Mouse (Mus musculus): ENCODE measurements around the gene 4930505A04Rik. TPM values are rescaled to one million over a fixed set of nuclear protein-coding genes. Genes with fewer than 3 reads are reported as not detected.
"Not testable (repeated sequence)": the region's sequence is repeated elsewhere in the genome, so short reads cannot be mapped to it uniquely, and the experiment has no call there.

Gene 4930505A04Rik
- polyA plus RNA-seq, 1 experiment from 2014 or later = not detected

GRCm38 (mm10) chr11:30488183-30488582 lies 16.6 kb upstream of the 4930505A04Rik start:
- Histone ChIP-seq H3K27ac (ENCODE audit: low read depth, low read length) (no peak overlapping the region), H3K27me3 (replicated peaks; ENCODE audit: control insufficient read depth, insufficient read depth, low read length) (no peaks in the 10 kb centered on the region), H3K4me2 (replicated peaks; ENCODE audit: low read depth) (no peak overlapping the region), H3K4me1 (replicated peaks; ENCODE audit: control insufficient read depth, insufficient read depth, low read length) (no peaks in the 10 kb centered on the region), H3K4me3 (ENCODE audit: low read depth, low read length) (no peak overlapping the region), H3K36me3 (ENCODE audit: control insufficient read depth, insufficient read depth) (no peaks in the 10 kb centered on the region), H3K9me3 (ENCODE audit: control insufficient read depth) (no peaks in the 10 kb centered on the region), H3K9ac (ENCODE audit: low read depth, low read length) (no peak overlapping the region)
- WGBS = 82% methylated on average over 10 of the region's 10 CpGs
- TF ChIP-seq CTCF (IDR thresholded peaks at IDR 0.05; ENCODE audit: low read depth) = no peak
- ATAC-seq = no peak

GRCm38 (mm10) chr11:30483286-30483685 lies 11.7 kb upstream of the 4930505A04Rik start:
- Histone ChIP-seq H3K9me3 (ENCODE audit: control insufficient read depth) (no peaks in the 10 kb centered on the region), H3K4me1 (replicated peaks; ENCODE audit: control insufficient read depth, insufficient read depth, low read length) (no peaks in the 10 kb centered on the region), H3K4me3 (ENCODE audit: low read depth, low read length) (no peak overlapping the region), H3K4me2 (replicated peaks; ENCODE audit: low read depth) (no peak overlapping the region), H3K9ac (ENCODE audit: low read depth, low read length) (no peak overlapping the region), H3K27ac (ENCODE audit: low read depth, low read length) (no peak overlapping the region), H3K36me3 (ENCODE audit: control insufficient read depth, insufficient read depth) (no peaks in the 10 kb centered on the region), H3K27me3 (replicated peaks; ENCODE audit: control insufficient read depth, insufficient read depth, low read length) (no peaks in the 10 kb centered on the region)
- no peak for TF ChIP-seq CTCF (IDR thresholded peaks at IDR 0.05; ENCODE audit: low read depth)
- ATAC-seq = no peak
- WGBS = 58% methylated on average over 4 of the region's 4 CpGs

- Histone ChIP-seq H3K27ac (ENCODE audit: low read depth, low read length) (no peak overlapping the region; the same call in 1 of the 2 replicates), H3K4me2 (replicated peaks; ENCODE audit: low read depth) (0 out of 2 replicates have a peak overlapping the region, but pooled peaks have one; percentile 81), H3K36me3 (ENCODE audit: control insufficient read depth, insufficient read depth) (no peaks in the 10 kb centered on the region), H3K9ac (ENCODE audit: low read depth, low read length) (no peak overlapping the region), H3K9me3 (ENCODE audit: control insufficient read depth) (no peaks in the 10 kb centered on the region), H3K4me1 (replicated peaks; ENCODE audit: control insufficient read depth, insufficient read depth, low read length) (0 out of 2 replicates have a peak, but pooled peaks cover 4% of the 10 kb centered on the region), H3K4me3 (ENCODE audit: low read depth, low read length) (peak overlapping the region; percentile 40), H3K27me3 (replicated peaks; ENCODE audit: control insufficient read depth, insufficient read depth, low read length) (no peaks in the 10 kb centered on the region)
- TF ChIP-seq CTCF (IDR thresholded peaks at IDR 0.05; ENCODE audit: low read depth) = no peak
- no peak for ATAC-seq
- WGBS = 62% methylated on average over 8 of the region's 8 CpGs
These were observed 440 bp downstream of the 4930505A04Rik start for GRCm38 (mm10) chr11:30471187-30471586.

GRCm38 (mm10) chr11:30454331-30454730 lies 17.3 kb downstream of the 4930505A04Rik start:
- Histone ChIP-seq H3K4me1 (replicated peaks; ENCODE audit: control insufficient read depth, insufficient read depth, low read length) (no peaks in the 10 kb centered on the region), H3K36me3 (ENCODE audit: control insufficient read depth, insufficient read depth) (no peaks in the 10 kb centered on the region), H3K27ac (ENCODE audit: low read depth, low read length) (no peak overlapping the region), H3K9ac (ENCODE audit: low read depth, low read length) (no peak overlapping the region), H3K9me3 (ENCODE audit: control insufficient read depth) (no peaks in the 10 kb centered on the region), H3K27me3 (replicated peaks; ENCODE audit: control insufficient read depth, insufficient read depth, low read length) (no peaks in the 10 kb centered on the region), H3K4me3 (ENCODE audit: low read depth, low read length) (no peak overlapping the region), H3K4me2 (replicated peaks; ENCODE audit: low read depth) (no peak overlapping the region)
- TF ChIP-seq CTCF (IDR thresholded peaks at IDR 0.05; ENCODE audit: low read depth) = no peak
- WGBS = 66% methylated on average over 4 of the region's 4 CpGs
- ATAC-seq = no peak

GRCm38 (mm10) chr11:30448126-30448525 lies 23.5 kb downstream of the 4930505A04Rik start:
- no peak for ATAC-seq
- Histone ChIP-seq H3K4me1 (replicated peaks; ENCODE audit: control insufficient read depth, insufficient read depth, low read length) (no peaks in the 10 kb centered on the region), H3K36me3 (ENCODE audit: control insufficient read depth, insufficient read depth) (no peaks in the 10 kb centered on the region), H3K27me3 (replicated peaks; ENCODE audit: control insufficient read depth, insufficient read depth, low read length) (no peaks in the 10 kb centered on the region), H3K9me3 (ENCODE audit: control insufficient read depth) (no peaks in the 10 kb centered on the region), H3K27ac (ENCODE audit: low read depth, low read length) (no peak overlapping the region), H3K4me3 (ENCODE audit: low read depth, low read length) (no peak overlapping the region), H3K9ac (ENCODE audit: low read depth, low read length) (no peak overlapping the region), H3K4me2 (replicated peaks; ENCODE audit: low read depth) (no peak overlapping the region)
- no peak for TF ChIP-seq CTCF (IDR thresholded peaks at IDR 0.05; ENCODE audit: low read depth)
- WGBS = 85% methylated on average over 2 of the region's 2 CpGs

GRCm38 (mm10) chr11:30447561-30447960 lies 24.1 kb downstream of the 4930505A04Rik start:
- Histone ChIP-seq H3K4me3 (ENCODE audit: low read depth, low read length) (no peak overlapping the region), H3K27me3 (replicated peaks; ENCODE audit: control insufficient read depth, insufficient read depth, low read length) (no peaks in the 10 kb centered on the region), H3K4me1 (replicated peaks; ENCODE audit: control insufficient read depth, insufficient read depth, low read length) (no peaks in the 10 kb centered on the region), H3K9ac (ENCODE audit: low read depth, low read length) (no peak overlapping the region), H3K27ac (ENCODE audit: low read depth, low read length) (no peak overlapping the region), H3K36me3 (ENCODE audit: control insufficient read depth, insufficient read depth) (no peaks in the 10 kb centered on the region), H3K4me2 (replicated peaks; ENCODE audit: low read depth) (no peak overlapping the region), H3K9me3 (ENCODE audit: control insufficient read depth) (no peaks in the 10 kb centered on the region)
- WGBS = 98% methylated on average over 1 of the region's 1 CpGs
- no peak for ATAC-seq
- TF ChIP-seq CTCF (IDR thresholded peaks at IDR 0.05; ENCODE audit: low read depth) = no peak

GRCm38 (mm10) chr11:30444192-30444905 lies 27.3 kb downstream of the 4930505A04Rik start:
- not testable (repeated sequence) for H3K27me3 ChIP-seq (replicated peaks; ENCODE audit: control insufficient read depth, insufficient read depth, low read length); H3K4me3 ChIP-seq (ENCODE audit: low read depth, low read length); H3K9me3 ChIP-seq (ENCODE audit: control insufficient read depth); H3K27ac ChIP-seq (ENCODE audit: low read depth, low read length); H3K36me3 ChIP-seq (ENCODE audit: control insufficient read depth, insufficient read depth); H3K9ac ChIP-seq (ENCODE audit: low read depth, low read length); H3K4me2 ChIP-seq (replicated peaks; ENCODE audit: low read depth); H3K4me1 ChIP-seq (replicated peaks; ENCODE audit: control insufficient read depth, insufficient read depth, low read length); ATAC-seq
- 74% methylated on average over 12 of the region's 12 CpGs for WGBS

Data from intestine, postnatal 0 days (tissue).